Mouse (Mus musculus) kidney, postnatal 10 days (tissue): ENCODE measurements at regions not wholly inside any gene's neighbourhood (a gene's known extent, or its start where the extent isn't known, plus 50 kb on each side); places are given as distances from the start of the nearest gene placed in this dataset.
A peak's percentile ranks its signal among the peaks of the same experiment; 100 is the strongest.

Experiments
- DNase-seq: peaks from one replicate; pipeline ENCODE4 v3.0.0; 2021; ENCODE audit warnings: mixed read lengths

GRCm38 (mm10) chr15:36884671-36885365 is 122.8 kb downstream of the Zfp706 start:
- DNase-seq, result no peak

- DNase-seq, result no peak
Observed at GRCm38 (mm10) chr15:36884074-36884473, 123.5 kb downstream of the Zfp706 start.

- no peak for DNase-seq
Observed at GRCm38 (mm10) chr15:36883156-36883555, 124.4 kb downstream of the Zfp706 start.

GRCm38 (mm10) chr15:36881576-36881975 is 126.0 kb downstream of the Zfp706 start:
- DNase-seq, result no peak

DNA sequence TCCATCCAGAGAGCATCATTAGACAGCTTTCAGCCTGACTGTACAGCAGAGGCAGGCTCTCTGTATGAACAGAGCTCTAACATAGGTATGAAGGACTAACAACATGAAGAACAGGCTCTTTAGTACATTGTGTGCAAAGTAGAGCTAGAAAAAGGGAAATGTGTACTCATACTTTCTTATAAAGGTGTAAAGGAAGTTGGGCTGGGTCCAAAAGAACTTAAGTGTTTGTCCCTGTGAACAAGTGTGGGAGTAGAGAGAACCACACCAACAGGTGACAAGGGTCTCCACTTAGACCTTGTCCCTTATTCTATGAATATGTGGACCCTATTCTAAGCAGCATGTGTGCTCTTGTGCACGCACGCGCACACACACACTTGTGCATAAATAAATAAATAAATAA is 127.0 kb downstream of the Zfp706 start:
- DNase-seq, result no peak

DNA sequence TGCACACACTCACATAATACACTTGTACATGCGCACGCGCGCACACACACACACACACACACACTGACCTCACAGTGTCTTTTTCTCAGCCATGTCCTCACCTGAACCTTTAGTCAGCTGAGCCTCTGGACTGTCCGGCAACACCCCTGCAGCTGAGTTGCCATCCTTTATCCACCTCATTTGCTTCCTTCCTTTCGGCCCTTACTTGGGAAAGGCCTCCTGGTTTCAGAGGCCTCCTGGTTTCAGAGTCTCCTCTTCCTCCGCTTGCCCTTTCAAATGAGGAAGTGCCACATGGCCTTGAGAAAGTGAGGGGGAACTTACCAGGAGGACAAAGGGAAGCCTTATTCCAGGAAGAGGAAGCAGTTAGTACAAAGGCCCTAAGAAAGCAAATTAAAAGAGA is 128.0 kb downstream of the Zfp706 start:
- DNase-seq, result no peak

DNA sequence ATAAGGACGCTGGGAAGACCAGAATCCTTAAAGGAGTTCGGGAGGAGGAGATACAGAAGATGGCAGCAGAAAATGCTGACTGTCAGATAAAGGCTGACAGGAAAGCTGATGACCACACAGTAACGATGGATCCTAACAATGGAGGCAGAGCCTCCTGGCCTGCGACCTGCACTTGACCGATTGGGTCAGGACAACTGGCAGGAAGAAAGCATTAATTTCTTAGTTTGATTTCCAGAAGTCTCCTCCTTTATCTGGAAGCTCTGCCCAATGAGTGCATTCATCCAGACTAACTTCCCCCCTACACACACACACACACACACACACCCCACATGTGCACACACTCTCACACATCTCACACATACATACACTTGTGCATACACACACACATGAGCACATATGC is 128.6 kb downstream of the Zfp706 start:
- DNase-seq, result no peak

DNA sequence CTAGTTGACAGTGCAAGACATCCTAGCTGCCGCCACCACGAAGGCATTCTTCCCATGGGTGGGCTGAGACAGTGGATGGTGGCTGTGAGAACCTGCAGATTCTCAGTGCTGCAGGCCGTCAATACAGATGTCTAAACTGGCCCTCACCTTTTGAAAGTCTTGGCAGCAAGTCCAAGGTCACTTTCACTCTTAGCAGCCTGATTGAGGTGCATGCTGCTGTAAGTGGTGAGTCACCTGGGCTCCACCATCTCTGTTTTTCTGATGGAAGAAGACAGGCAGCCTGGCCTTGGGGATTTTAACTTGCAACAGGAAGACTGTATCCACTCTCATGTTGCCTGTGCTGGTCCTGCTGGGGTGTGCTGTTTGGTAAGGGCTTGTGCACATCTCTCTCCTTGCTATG is 129.3 kb downstream of the Zfp706 start:
- no peak for DNase-seq

- no peak for DNase-seq
Observed at GRCm38 (mm10) chr15:36877501-36877900, 130.1 kb downstream of the Zfp706 start.

DNA sequence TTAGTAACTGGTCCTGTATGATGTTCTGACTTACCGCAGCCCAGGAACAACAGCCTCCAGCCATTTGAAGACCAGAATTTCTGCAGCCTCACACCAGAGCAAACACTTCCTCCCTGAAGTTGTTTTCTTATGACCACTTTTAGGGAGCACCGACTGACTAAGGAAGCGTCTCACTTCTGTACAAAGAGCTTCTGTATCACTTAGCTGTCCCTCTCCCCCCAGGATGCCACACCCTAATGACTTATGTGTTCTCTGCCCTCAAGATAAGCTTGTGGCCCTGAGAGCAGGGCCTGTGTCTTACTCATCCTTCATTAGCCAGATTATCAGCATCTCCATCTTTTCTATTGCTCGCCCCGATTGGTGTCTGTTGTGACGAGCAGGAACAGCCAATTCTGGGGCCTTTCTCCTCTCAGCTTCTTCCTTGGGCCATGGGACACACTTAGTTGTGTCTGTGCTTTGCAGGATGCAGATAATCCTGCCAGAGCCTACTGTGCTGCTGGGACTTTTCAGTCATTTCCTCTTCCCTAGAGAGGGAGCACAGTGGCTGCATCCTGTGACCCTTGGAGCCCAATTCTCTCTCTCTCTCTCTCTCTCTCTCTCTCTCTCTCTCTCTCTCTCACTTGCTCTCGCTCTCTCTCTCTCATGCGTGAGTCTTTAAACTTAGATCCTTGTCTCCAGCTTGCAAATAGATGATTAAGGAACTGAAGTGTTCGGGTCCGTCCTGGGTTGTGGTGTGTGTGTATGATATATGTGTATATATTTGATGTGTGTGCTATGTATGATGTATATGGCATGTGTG is 131.4 kb downstream of the Zfp706 start:
- no peak for DNase-seq

DNA sequence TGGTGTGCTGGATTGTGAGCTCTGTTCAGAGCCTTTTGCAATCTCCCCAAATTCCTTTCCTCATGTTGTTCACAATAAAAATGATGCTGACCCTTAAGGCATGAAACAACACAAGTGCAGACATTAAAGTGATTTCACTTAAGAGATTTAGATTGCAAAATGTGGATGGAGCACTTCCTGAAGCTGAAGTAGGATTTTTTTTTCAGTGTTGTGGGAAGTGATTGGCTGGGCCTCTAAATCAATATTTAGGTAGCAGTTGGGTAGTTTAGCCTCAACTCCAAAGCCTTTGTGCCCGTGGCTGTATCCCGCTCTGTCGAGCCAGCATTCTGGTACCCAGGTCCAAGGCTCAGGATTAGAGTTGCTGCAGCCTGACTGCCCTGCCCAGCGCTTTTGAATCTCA is 133.0 kb downstream of the Zfp706 start:
- DNase-seq, result no peak

GRCm38 (mm10) chr15:36873884-36874243 is 133.7 kb downstream of the Zfp706 start:
- DNase-seq, result no peak

GRCm38 (mm10) chr15:36873058-36873883 is 134.3 kb downstream of the Zfp706 start:
- DNase-seq, result peak; percentile 82

DNA sequence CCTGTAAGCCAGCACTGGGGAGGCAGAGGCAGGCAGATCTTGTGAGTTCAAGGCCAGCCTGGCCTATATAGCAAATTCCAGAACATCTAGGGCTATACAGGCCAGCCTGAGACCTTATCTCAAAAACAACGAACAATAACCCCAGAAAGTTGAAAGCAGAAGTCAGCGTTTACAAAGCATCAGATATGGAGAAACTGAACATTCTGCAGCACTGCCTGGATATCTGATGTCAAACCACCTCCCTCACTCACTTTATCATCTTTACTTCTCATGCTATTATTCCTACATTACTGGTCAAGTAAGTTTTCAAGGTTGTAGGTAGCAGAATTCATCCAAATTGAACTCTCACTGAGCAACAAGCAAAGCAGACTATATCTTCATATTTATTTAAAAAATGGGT is 135.0 kb downstream of the Zfp706 start:
- no peak for DNase-seq

GRCm38 (mm10) chr15:36870717-36871116 is 136.9 kb downstream of the Zfp706 start:
- DNase-seq, result no peak

- DNase-seq, result no peak
Observed at GRCm38 (mm10) chr15:36870094-36870493, 137.5 kb downstream of the Zfp706 start.

DNA sequence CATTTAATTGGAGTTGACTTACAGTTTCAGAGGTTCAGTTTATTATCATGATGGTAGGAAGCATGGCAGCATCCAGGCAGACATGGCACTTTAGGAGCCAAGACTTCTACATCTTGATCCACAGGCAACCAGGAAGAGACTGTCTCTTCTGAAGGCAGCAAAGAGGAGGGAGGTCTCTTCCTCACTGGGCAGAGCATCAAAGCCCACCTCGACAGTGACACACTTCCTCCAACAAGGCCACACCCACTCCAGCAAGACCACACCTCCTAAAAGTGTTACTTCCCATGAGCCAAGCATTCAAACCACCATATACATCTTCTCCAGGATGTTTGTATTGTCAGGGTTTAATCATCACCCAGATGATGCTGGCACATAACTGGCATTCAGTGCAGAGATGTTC is 141.5 kb downstream of the Zfp706 start:
- no peak for DNase-seq

- DNase-seq, result no peak
Observed at GRCm38 (mm10) chr15:36865332-36865731, 142.2 kb downstream of the Zfp706 start.

GRCm38 (mm10) chr15:36864046-36864445 is 143.5 kb downstream of the Zfp706 start:
- no peak for DNase-seq

- no peak for DNase-seq
Observed at GRCm38 (mm10) chr15:36858711-36859110, 148.9 kb downstream of the Zfp706 start.

- DNase-seq, result no peak
Observed at GRCm38 (mm10) chr15:36857622-36858021, 150.0 kb downstream of the Zfp706 start.

- DNase-seq, result peak; percentile 54
Observed at GRCm38 (mm10) chr15:36855550-36856131, 151.9 kb downstream of the Zfp706 start.

DNA sequence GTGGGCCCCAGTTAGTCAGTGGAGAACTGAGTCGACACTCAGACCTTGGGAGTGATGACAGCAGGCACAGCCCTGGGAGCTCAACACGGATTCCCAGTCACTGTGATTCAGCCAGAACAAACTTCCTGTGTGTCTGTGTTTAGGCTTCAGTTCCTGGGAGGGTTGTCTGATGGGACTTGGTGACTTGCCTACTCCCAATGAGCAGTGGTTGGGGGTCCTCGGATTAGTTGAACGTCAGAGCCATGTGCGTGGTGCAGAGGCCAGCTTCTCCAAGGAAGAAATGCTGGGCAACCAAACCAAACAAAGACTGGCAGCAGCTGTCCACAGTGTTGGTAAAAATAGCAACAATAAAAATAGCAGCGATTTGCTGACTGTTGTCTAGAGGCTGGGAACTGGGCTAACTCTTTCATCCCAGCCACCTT is 152.7 kb downstream of the Zfp706 start:
- no peak for DNase-seq
